ENCODE assay signal across 22 mouse cellular contexts in the genomic region with DNA sequence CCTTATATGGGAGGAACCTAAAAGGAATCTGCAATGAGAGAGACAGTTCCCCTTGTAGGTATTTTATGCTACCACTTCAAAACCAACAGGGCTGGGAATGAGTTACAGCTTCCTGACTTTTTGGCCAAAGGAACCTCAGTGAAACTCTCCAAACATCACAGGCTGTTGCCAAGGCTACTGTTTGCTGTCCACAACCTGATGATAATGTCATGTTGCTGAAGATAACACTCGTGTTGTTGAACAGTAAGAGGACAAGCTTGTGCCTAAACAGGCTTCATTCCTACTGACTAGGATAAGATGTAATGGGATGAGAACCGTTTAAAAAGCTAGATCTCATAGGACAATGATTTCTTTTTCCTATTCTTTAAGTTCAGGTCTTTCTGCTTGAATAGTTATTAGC.
DNase-seq lines count a peak whose midpoint lies in the region; ATAC-seq and TF ChIP-seq lines count a peak whose summit lies in the region.
"Had no signal": no experiment of that assay in that cellular context is flagged by ENCODE, and none has a peak within 500 bp of the region (broad histone marks: within the 10 kb centered on the region; RNA-seq: fewer than 3 reads in every experiment).

No protein-coding gene starts in this region.

- intact Hi-C loops in heart, adult 2 months (cut with DNase I) = no loop called here
- intact Hi-C loops in heart, postnatal 10 days (cut with DNase I) = no loop called here

- peaks cover 8% of the 10 kb centered on the region for H3K9me3 ChIP-seq in heart, embryonic 16.5 days (replicated peaks; ENCODE audit: control insufficient read depth, low read length)
- H3K9me3 ChIP-seq in heart, embryonic 10.5 days = no peaks in the 10 kb centered on the region
- H3K9me3 ChIP-seq: embryonic facial prominence, embryonic 15.5 days had no signal

- no peak for TF ChIP-seq CTCF in heart, adult 2 months (IDR thresholded peaks at IDR 0.05)

- peak; percentile 73 for ATAC-seq in heart, embryonic 16.5 days (replicated peaks; ENCODE audit: extremely low read depth, insufficient read depth, low FRiP score)
- ATAC-seq: forebrain, embryonic 14.5 days had no signal

- no peak for TF ChIP-seq EP300 in heart, adult 2 months (IDR thresholded peaks at IDR 0.05; ENCODE audit: insufficient read depth, low read depth, low read length)

- TF ChIP-seq POLR2A in heart, adult 2 months (IDR thresholded peaks at IDR 0.05; ENCODE audit: insufficient read depth, low read depth, low read length) = no peak

- H3K4me1 ChIP-seq in heart, adult 2 months (ENCODE audit: control insufficient read depth, insufficient read depth, low read length) = no peaks in the 10 kb centered on the region
- H3K4me1 ChIP-seq in heart, embryonic 16.5 days (ENCODE audit: control insufficient read depth, insufficient read depth, low read length) = peaks cover 5% of the 10 kb centered on the region
- H3K4me1 ChIP-seq in heart, embryonic 10.5 days = no peaks in the 10 kb centered on the region
- H3K4me1 ChIP-seq: embryonic facial prominence, embryonic 13.5 days; embryonic facial prominence, embryonic 15.5 days; forebrain, embryonic 10.5 days; forebrain, embryonic 12.5 days had no signal

- no peak overlapping the region for H3K4me3 ChIP-seq in heart, adult 2 months
- no peak overlapping the region for H3K4me3 ChIP-seq in heart, embryonic 16.5 days (ENCODE audit: low read length)
- H3K4me3 ChIP-seq in heart, embryonic 10.5 days = no peak overlapping the region
- H3K4me3 ChIP-seq: embryonic facial prominence, embryonic 13.5 days; embryonic facial prominence, embryonic 15.5 days; erythroblast, embryonic 14.5 days; forebrain, embryonic 10.5 days; forebrain, embryonic 12.5 days had no signal

- H3K36me3 ChIP-seq in heart, adult 2 months (ENCODE audit: control insufficient read depth, insufficient read depth, low read length) = no peaks in the 10 kb centered on the region
- H3K36me3 ChIP-seq in heart, embryonic 16.5 days (ENCODE audit: control insufficient read depth, insufficient read depth) = peaks cover 10% of the 10 kb centered on the region
- 0 out of 2 replicates have a peak, but pooled peaks cover 5% of the 10 kb centered on the region for H3K36me3 ChIP-seq in heart, embryonic 10.5 days
- H3K36me3 ChIP-seq: embryonic facial prominence, embryonic 13.5 days; embryonic facial prominence, embryonic 15.5 days; forebrain, embryonic 10.5 days; forebrain, embryonic 12.5 days had no signal

- no peaks in the 10 kb centered on the region for H3K79me2 ChIP-seq in heart, adult 2 months (replicated peaks; ENCODE audit: control insufficient read depth, insufficient read depth, low read length)

- DNase-seq in heart, adult 11 months = peak; percentile 88
- DNase-seq in heart, adult 2 months = no peak
- DNase-seq in heart, embryonic 10.5 days (ENCODE audit: low spot score) = no peak
- DNase-seq in heart, postnatal 10 days = peak; percentile 25 to 31
- no peak for DNase-seq in heart, adult 8-10 months (ENCODE audit: low spot score)
- DNase-seq: adrenal gland, adult 2 months; adrenal gland, postnatal 10 days; adrenal gland, postnatal 25 days; cerebellum, adult 11 months; cerebellum, adult 18-20 months; cerebellum, adult 8-10 months; cerebellum, adult 9-11 months; cerebellum, postnatal 14 days; cerebellum, postnatal 36 days; embryo, embryonic 11 days had no signal

- no peak overlapping the region for H3K27ac ChIP-seq in heart, adult 2 months
- H3K27ac ChIP-seq in heart, embryonic 16.5 days (ENCODE audit: low read length) = no peak overlapping the region
- H3K27ac ChIP-seq in heart, embryonic 10.5 days = no peak overlapping the region
- H3K27ac ChIP-seq: embryonic facial prominence, embryonic 13.5 days; embryonic facial prominence, embryonic 15.5 days; forebrain, embryonic 10.5 days; forebrain, embryonic 12.5 days had no signal

- WGBS in heart, adult 2 months = 15% methylated on average over 2 of the region's 2 CpGs
- 27% methylated on average over 2 of the region's 2 CpGs for WGBS in heart, embryonic 16.5 days
- WGBS in heart, embryonic 10.5 days = 18% methylated on average over 2 of the region's 2 CpGs

- no peak overlapping the region for H3K4me2 ChIP-seq in heart, embryonic 16.5 days (ENCODE audit: low read depth, low read length)
- H3K4me2 ChIP-seq: embryonic facial prominence, embryonic 13.5 days; embryonic facial prominence, embryonic 15.5 days; forebrain, embryonic 12.5 days had no signal

- H3K27me3 ChIP-seq in heart, adult 2 months (ENCODE audit: control insufficient read depth, insufficient read depth, low read length) = no peaks in the 10 kb centered on the region
- H3K27me3 ChIP-seq in heart, embryonic 16.5 days (ENCODE audit: control insufficient read depth, insufficient read depth, low read length) = no peaks in the 10 kb centered on the region
- H3K27me3 ChIP-seq in heart, embryonic 10.5 days (ENCODE audit: insufficient read depth, poor library complexity, severe bottlenecking) = no peaks in the 10 kb centered on the region
- H3K27me3 ChIP-seq: embryonic facial prominence, embryonic 13.5 days; embryonic facial prominence, embryonic 15.5 days; forebrain, embryonic 12.5 days had no signal

- H3K9ac ChIP-seq in heart, adult 2 months (ENCODE audit: low read depth, low read length) = no peak overlapping the region
- no peak overlapping the region for H3K9ac ChIP-seq in heart, embryonic 16.5 days (ENCODE audit: low read length)
- H3K9ac ChIP-seq: embryonic facial prominence, embryonic 13.5 days; embryonic facial prominence, embryonic 15.5 days; forebrain, embryonic 12.5 days had no signal

Comparison
In these comparisons a context has a peak if more than half of its experiments do, and no peak if none do; other contexts are left out.
1. DNase-seq: peak in heart, adult 11 months (single experiment) and heart, postnatal 10 days (2 of 2); none in heart, adult 2 months (0 of 2), heart, embryonic 10.5 days (single experiment) and heart, adult 8-10 months (single experiment).